Mouse (Mus musculus): ENCODE results near the gene Bcar1.

Bcar1 gene

GRCm38 (mm10) chr8:111690960-111691445 is 52.6 kb downstream of the Bcar1 start, which contains the start of gene Ctrb1:
Gene Ctrb1 (minus strand): TSS chr8:111691010.
- in situ Hi-C loops (cut with MboI, MseI) = no loop called here

- in situ Hi-C loops (cut with MboI, MseI) = no loop called here
Observed at GRCm38 (mm10) chr8:111686881-111687280, 56.7 kb downstream of the Bcar1 start.

GRCm38 (mm10) chr8:111682521-111682920 is 61.1 kb downstream of the Bcar1 start:
- in situ Hi-C loops (cut with MboI, MseI) = no loop called here

- in situ Hi-C loops (cut with MboI, MseI) = no loop called here
Observed at GRCm38 (mm10) chr8:111681153-111681552, 62.5 kb downstream of the Bcar1 start.

GRCm38 (mm10) chr8:111680423-111681028 is 63.1 kb downstream of the Bcar1 start:
- in situ Hi-C loops (cut with MboI, MseI) = no loop called here

- in situ Hi-C loops (cut with MboI, MseI) = loop anchor here in 1 of 2 experiments (10.0 kb wide), 1 partner anchor 1464 kb away; the partner anchor contains the start of gene Cmtr2
Observed at GRCm38 (mm10) chr8:111678848-111679247, 64.8 kb downstream of the Bcar1 start.

- in situ Hi-C loops (cut with MboI, MseI) = loop anchor here in 1 of 2 experiments (10.0 kb wide), 1 partner anchor 1463 kb away; the partner anchor contains the start of gene Cmtr2
Observed at GRCm38 (mm10) chr8:111678111-111678510, 65.5 kb downstream of the Bcar1 start.

- in situ Hi-C loops (cut with MboI, MseI) = loop anchor here in 1 of 2 experiments (10.0 kb wide), 1 partner anchor 1461 kb away; the partner anchor contains the start of gene Cmtr2
Observed at GRCm38 (mm10) chr8:111676237-111676636, 67.4 kb downstream of the Bcar1 start.

- in situ Hi-C loops (cut with MboI, MseI) = no loop called here
Observed at GRCm38 (mm10) chr8:111666751-111667150, 76.9 kb downstream of the Bcar1 start.

- in situ Hi-C loops (cut with MboI, MseI) = no loop called here
Observed at GRCm38 (mm10) chr8:111662473-111662872, 81.1 kb downstream of the Bcar1 start.

Data from T-helper 17 cell (primary cell).